Mouse (Mus musculus): ENCODE measurements at regions not wholly inside any gene's neighbourhood (a gene's known extent, or its start where the extent isn't known, plus 50 kb on each side); places are given as distances from the start of the nearest gene placed in this dataset.

- in situ Hi-C loops (cut with MboI; ENCODE audit: low pct_unique_long_range_greater_than_20kb in 1 of 2, low sequenced_read_pairs in 2 of 2, unreplicated experiment in 1 of 2) = no loop called here
These were observed 142.7 kb upstream of the Gnai1 start for GRCm38 (mm10) chr5:18502831-18503230.

DNA sequence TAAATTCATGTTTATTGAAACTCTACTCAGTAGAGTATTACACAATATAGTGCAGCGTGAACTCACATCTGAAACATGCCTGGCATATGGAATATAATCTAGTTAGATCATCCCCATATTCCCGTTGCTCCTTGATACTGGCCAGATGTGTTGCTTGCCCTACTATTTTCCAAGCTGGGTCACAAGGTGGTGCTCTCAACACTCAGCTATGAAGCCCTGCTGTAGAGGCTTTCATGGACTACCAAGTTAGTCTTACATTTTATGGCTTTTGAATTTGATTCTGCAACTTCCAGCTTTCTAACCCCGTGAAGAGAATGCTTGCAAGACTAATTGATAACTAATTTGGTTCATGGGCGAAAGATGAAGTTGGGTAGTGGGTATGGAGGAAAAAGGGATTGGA, 134.2 kb upstream of the Gnai1 start:
- in situ Hi-C loops (cut with MboI; ENCODE audit: low pct_unique_long_range_greater_than_20kb in 1 of 2, low sequenced_read_pairs in 2 of 2, unreplicated experiment in 1 of 2) = no loop called here

- in situ Hi-C loops (cut with MboI; ENCODE audit: low pct_unique_long_range_greater_than_20kb in 1 of 2, low sequenced_read_pairs in 2 of 2, unreplicated experiment in 1 of 2) = no loop called here
These were observed 129.6 kb upstream of the Gnai1 start for GRCm38 (mm10) chr5:18489709-18490108.

GRCm38 (mm10) chr5:18487076-18487772, 127.1 kb upstream of the Gnai1 start:
- in situ Hi-C loops (cut with MboI; ENCODE audit: low pct_unique_long_range_greater_than_20kb in 1 of 2, low sequenced_read_pairs in 2 of 2, unreplicated experiment in 1 of 2) = no loop called here

GRCm38 (mm10) chr5:18484376-18484775, 124.2 kb upstream of the Gnai1 start:
- in situ Hi-C loops (cut with MboI; ENCODE audit: low pct_unique_long_range_greater_than_20kb in 1 of 2, low sequenced_read_pairs in 2 of 2, unreplicated experiment in 1 of 2) = no loop called here

DNA sequence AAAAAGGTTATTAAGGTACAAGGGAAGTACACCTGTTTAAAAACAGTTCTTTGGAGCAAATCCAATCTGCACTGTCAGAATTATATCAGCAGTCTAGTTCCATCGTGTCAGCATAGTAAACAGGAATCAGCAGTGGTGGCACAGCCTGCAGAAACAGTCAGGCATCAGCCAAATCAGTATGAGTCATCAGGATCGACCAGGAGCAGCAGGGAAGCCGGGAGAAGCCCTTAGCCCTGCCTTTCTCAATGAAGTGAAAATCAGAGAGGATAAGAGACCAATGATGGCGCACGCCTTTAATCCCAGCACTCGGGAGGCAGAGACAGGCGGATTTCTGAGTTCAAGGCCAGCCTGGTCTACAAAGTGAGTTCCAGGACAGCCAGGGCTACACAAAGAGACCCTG, 118.3 kb upstream of the Gnai1 start:
- in situ Hi-C loops (cut with MboI; ENCODE audit: low pct_unique_long_range_greater_than_20kb in 1 of 2, low sequenced_read_pairs in 2 of 2, unreplicated experiment in 1 of 2) = no loop called here

DNA sequence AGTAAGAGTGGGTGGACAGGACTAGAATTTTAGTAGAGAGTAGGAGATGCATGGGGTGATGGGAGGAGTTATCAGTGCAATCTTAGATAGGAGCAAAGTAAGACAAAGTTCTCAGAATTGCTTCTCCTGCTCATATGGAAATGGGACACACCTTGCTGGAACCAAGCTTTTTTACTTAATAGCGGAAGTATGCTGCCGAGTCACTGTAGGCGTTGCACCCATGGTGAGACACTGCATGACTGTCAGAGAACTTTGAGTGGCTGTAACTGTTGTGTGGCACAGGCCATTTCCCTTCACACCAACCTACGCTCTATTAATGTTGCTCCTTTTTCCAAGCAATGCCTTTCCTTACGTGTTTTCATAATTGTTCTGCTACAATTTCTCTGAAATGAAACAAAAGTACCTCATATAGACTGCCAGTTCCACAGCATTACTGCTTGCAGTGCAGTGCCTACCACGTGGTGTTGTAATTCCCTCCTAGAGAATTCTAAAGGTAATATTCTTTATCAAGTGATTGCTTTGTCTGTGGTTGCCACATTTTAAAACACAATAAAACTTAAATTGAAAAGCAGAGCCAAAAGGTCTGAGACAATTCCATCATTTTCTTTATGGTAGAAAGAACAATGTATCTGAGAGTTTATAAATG, 117.3 kb upstream of the Gnai1 start:
- in situ Hi-C loops (cut with MboI; ENCODE audit: low pct_unique_long_range_greater_than_20kb in 1 of 2, low sequenced_read_pairs in 2 of 2, unreplicated experiment in 1 of 2) = no loop called here

- in situ Hi-C loops (cut with MboI; ENCODE audit: low pct_unique_long_range_greater_than_20kb in 1 of 2, low sequenced_read_pairs in 2 of 2, unreplicated experiment in 1 of 2) = loop anchor here (25.0 kb wide), 2 partner anchors 440 to 765 kb away; partner anchors contain the start of gene Magi2 (in 1 of the 2)
These were observed 112.0 kb upstream of the Gnai1 start for GRCm38 (mm10) chr5:18472114-18472513.

DNA sequence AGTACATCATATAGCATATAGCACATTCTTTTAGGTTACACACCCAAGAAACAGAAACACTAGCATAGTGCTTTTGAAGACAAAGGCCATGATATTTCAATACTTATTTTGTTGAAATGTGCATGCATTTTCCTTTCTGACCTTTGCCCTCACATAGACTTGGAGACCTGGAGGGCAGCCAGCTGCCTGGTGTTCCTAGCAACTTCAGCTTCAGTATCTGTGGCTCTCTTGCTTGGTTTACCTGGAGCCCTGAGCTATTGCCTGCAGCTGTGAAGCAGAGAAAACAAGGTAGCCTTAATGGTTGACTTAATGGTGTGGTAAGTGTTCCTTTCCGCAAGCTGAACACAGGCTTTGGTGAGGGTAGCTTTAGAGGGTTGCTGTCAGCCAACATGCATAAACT, 97.6 kb upstream of the Gnai1 start:
- in situ Hi-C loops (cut with MboI; ENCODE audit: low pct_unique_long_range_greater_than_20kb in 1 of 2, low sequenced_read_pairs in 2 of 2, unreplicated experiment in 1 of 2) = loop anchor here (25.0 kb wide), 2 partner anchors 455 to 780 kb away; partner anchors contain the start of gene Magi2 (in 1 of the 2)

DNA sequence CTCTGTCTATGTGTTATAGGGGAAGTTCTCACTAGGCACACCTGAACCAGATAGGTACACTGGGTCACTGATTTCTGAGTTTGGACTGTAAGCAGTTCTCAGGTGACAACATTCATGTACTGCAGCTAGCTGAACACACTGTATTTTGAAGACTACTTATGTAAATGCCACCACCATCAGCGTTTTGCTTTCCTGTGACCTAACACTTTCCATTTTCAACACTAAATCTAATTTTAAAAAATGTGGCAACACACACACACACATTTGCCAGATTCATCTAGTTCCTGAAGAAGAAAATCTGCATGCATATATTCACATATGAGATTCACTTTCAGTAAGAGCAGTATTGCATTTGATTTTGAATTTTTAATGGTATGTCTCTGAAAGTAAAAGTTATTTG, 96.0 kb upstream of the Gnai1 start:
- in situ Hi-C loops (cut with MboI; ENCODE audit: low pct_unique_long_range_greater_than_20kb in 1 of 2, low sequenced_read_pairs in 2 of 2, unreplicated experiment in 1 of 2) = loop anchor here (25.0 kb wide), 2 partner anchors 456 to 781 kb away; partner anchors contain the start of gene Magi2 (in 1 of the 2)

- in situ Hi-C loops (cut with MboI; ENCODE audit: low pct_unique_long_range_greater_than_20kb in 1 of 2, low sequenced_read_pairs in 2 of 2, unreplicated experiment in 1 of 2) = loop anchor here (25.0 kb wide), 2 partner anchors 459 to 784 kb away; partner anchors contain the start of gene Magi2 (in 1 of the 2)
These were observed 93.0 kb upstream of the Gnai1 start for GRCm38 (mm10) chr5:18452871-18453757.

DNA sequence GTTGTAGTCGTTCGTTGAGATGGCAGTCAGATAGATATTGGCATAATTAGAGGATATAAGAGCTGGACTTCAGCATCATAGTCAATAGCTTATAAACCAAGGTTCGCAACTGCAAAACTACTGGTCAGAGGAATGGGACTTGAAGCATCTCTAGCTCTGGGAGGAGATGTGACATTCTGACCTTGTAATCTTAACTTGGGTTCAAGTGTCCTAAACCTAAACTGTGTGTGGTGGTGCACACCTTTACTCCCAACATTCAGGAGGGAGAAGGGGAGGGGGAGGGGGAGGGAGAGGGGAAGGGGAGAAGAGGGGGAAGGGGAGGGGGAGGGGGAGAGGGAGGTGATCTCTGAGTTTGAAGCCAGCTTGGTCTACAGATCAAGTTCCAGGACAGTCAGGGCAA, 89.1 kb upstream of the Gnai1 start:
- in situ Hi-C loops (cut with MboI; ENCODE audit: low pct_unique_long_range_greater_than_20kb in 1 of 2, low sequenced_read_pairs in 2 of 2, unreplicated experiment in 1 of 2) = loop anchor here (10.0 to 25.0 kb wide), 2 partner anchors 364 to 637 kb away; no protein-coding TSS in a partner anchor

- in situ Hi-C loops (cut with MboI; ENCODE audit: low pct_unique_long_range_greater_than_20kb in 1 of 2, low sequenced_read_pairs in 2 of 2, unreplicated experiment in 1 of 2) = loop anchor here (10.0 to 25.0 kb wide), 2 partner anchors 363 to 636 kb away; no protein-coding TSS in a partner anchor
These were observed 88.1 kb upstream of the Gnai1 start for GRCm38 (mm10) chr5:18448330-18448670.

- in situ Hi-C loops (cut with MboI; ENCODE audit: low pct_unique_long_range_greater_than_20kb in 1 of 2, low sequenced_read_pairs in 2 of 2, unreplicated experiment in 1 of 2) = loop anchor here (10.0 to 25.0 kb wide), 2 partner anchors 363 to 635 kb away; no protein-coding TSS in a partner anchor
These were observed 87.6 kb upstream of the Gnai1 start for GRCm38 (mm10) chr5:18447665-18448329.

- in situ Hi-C loops (cut with MboI; ENCODE audit: low pct_unique_long_range_greater_than_20kb in 1 of 2, low sequenced_read_pairs in 2 of 2, unreplicated experiment in 1 of 2) = loop anchor here (10.0 to 25.0 kb wide), 2 partner anchors 361 to 634 kb away; no protein-coding TSS in a partner anchor
These were observed 85.8 kb upstream of the Gnai1 start for GRCm38 (mm10) chr5:18445969-18446368.

DNA sequence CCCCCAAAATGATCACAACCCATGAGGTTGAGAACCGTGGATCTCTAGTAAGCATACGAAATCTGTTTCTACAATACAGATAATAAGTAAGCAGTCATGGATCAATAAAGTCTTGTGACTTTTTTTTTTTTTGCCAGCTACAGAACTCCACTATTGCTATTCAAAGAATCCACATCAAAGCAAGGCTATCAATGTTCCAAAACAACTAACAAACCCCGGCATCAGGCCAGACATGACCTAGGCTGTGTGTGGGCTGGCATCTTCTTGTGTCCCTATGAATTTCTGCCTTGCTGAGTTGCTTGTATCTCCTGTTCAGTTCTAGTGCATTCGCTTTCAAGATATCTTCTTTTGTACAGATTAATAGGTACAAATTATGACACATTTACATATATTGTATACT, 79.8 kb upstream of the Gnai1 start:
- in situ Hi-C loops (cut with MboI; ENCODE audit: low pct_unique_long_range_greater_than_20kb in 1 of 2, low sequenced_read_pairs in 2 of 2, unreplicated experiment in 1 of 2) = loop anchor here (10.0 to 25.0 kb wide), 2 partner anchors 355 to 628 kb away; no protein-coding TSS in a partner anchor

- in situ Hi-C loops (cut with MboI; ENCODE audit: low pct_unique_long_range_greater_than_20kb in 1 of 2, low sequenced_read_pairs in 2 of 2, unreplicated experiment in 1 of 2) = loop anchor here in 1 of 2 experiments (25.0 kb wide), 1 partner anchor 627 kb away; no protein-coding TSS in a partner anchor
These were observed 79.1 kb upstream of the Gnai1 start for GRCm38 (mm10) chr5:18439281-18439680.

All from mouse embryonic stem cell (cell line).